Mouse (Mus musculus): ENCODE measurements around the gene Pigl.
A peak's percentile ranks its signal among the peaks of the same experiment; 100 is the strongest.

DNA sequence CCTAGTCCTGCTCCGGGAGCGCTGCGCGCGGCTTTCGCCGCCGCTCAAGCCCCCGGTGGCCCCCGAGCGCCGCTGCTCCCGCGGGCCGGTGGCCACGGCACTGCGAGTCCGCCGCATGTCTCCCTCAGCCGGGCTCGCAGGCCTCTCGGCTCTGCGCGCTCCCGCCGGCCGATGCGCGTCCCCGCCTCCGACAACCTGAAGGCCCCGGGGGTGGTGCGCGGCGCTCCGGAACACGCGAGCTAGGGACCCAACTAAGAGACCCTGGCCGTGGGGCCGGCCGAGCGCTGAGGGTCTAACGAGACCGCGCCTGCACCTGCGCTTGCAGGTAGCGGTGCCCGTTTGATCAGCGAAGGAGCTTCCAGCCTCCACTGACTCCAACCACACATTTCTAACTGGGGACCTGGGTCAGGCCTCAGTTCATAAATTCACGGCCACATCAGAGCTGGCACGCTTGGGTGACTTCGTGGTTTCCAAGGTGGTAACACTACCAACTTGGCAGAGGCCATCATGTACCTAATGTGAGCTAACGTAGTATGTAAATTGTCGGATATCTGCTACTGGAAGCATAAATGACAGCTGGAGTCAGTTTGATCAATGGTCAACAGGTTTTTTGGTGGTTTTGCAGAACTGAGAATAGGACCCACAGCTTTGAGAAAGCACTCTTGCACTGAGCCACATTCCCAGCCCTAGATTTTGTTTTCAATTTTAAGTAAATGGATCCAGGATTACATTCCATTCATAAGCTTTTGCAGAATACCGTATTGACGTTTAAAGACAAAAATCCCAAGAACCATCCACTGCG lies 81.0 kb downstream of the Pigl start, which contains the start of gene Cenpv:
- TF ChIP-seq CEBPB (IDR thresholded peaks at IDR 0.05; ENCODE audit: insufficient read depth, poor library complexity, severe bottlenecking) (no peak), POLR2A (IDR thresholded peaks at IDR 0.05; ENCODE audit: insufficient read length, low read depth) (peak; percentile 70), MAX (IDR thresholded peaks at IDR 0.05; ENCODE audit: low read depth) (no peak), E2F4 (IDR thresholded peaks at IDR 0.05; ENCODE audit: insufficient read depth) (no peak), USF1 (IDR thresholded peaks at IDR 0.05; ENCODE audit: low read depth) (no peak), MYOG (IDR thresholded peaks at IDR 0.05; ENCODE audit: control insufficient read depth in 1 of 3, insufficient read depth in 1 of 3, insufficient read length in 2 of 3, low read depth in 2 of 3) (no peak)

Measured in myocyte (in vitro differentiated cells).